Mouse (Mus musculus): ENCODE measurements at regions not wholly inside any gene's neighbourhood (a gene's known extent, or its start where the extent isn't known, plus 50 kb on each side); places are given as distances from the start of the nearest gene placed in this dataset.

DNA sequence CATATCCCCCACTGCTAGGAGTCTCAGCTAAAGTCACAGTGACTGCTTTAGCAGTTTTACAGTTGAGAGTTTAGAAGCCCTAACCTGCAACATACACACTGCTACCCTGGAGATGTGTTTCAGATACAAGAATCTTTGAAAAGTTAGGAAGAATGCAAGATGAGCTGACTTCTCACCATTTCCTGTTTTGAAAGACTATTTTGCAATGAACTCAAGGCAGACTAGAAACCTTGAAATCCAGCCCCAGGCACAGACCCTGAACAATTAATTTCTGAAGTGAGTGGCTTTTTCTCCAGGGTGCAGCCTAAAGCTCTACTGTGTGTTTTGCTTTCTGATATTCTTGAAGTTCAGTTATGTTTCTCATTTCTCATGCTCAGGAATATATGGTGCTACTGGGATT, 440.6 kb downstream of the Nebl start:
- DNase-seq (ENCODE audit: low read depth, low spot score): no peak

DNA sequence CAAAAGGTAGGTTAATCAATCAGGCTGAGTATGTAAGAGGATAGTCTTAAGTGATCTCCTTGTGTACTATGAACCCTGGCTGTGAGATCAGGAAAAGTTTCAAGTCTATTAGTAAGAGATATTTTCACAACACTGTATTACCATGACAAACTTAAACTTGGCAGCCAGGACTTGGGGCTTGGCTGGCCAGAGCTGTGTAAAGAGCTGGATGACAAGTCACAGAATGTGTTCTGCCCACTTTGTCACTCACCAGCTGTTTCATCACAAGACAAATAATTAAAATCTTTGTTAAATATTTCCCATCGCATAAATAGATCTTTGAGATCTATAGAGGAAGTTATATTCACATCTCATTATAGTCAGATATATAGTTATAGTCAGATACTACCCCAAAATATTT, 443.7 kb downstream of the Nebl start:
- DNase-seq (ENCODE audit: low read depth, low spot score): no peak

DNA sequence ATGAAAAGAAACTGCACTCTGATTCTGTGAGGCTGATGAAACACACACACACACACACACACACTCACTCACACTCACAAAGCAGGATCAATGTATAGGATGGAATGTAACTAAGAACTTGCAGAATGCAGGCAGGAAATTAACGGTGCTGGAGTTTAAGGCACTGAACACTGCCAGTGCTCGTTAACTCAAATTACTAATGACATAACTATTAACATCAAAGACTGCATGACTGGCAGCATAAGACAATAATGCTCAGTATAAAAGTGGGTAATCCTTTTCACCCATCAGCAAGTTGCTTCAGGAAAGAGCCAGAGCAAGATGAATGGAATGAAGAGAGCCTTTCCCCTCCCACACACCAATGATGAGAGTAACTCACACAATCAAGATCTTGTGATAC, 481.3 kb downstream of the Nebl start:
- no peak for DNase-seq (ENCODE audit: low read depth, low spot score)

DNA sequence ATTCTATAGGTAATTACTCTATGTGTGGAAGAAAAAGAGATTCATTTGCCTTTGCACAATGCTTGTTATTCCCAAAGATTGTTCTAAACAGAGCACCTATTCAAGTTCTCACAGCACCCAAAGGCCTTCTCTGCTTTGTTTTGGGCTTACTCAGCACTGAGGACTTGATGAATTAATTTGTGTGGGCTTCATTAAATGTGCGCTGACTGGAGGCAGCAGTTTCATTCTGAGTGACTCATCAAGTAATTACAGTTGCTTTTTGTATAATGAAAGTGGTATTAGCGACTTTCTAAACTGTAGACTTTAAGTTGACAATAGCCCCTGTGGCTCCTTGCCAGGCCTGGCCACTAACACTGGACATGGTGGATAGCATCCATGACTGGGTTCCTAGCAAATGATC, 485.4 kb downstream of the Nebl start:
- DNase-seq (ENCODE audit: low read depth, low spot score): no peak

DNA sequence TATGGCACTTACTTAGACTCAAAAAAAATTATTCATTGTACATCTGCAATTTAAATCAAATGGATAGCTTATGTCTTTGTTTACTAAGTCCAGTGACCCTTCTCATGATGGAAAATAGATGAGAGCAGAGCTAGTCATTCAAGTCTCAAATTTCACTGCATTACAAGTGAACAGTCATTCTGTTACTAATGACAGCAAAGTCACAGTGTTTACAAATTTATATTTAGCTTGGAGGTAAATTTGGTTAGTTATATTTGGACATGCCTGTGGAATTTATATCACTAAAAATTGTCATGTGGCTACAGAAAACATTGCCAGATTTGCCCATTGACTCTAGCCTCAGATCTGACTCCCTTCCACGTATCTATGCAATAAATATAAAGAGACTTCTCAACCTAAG, 515.7 kb downstream of the Nebl start:
- DNase-seq (ENCODE audit: low read depth, low spot score): no peak

DNA sequence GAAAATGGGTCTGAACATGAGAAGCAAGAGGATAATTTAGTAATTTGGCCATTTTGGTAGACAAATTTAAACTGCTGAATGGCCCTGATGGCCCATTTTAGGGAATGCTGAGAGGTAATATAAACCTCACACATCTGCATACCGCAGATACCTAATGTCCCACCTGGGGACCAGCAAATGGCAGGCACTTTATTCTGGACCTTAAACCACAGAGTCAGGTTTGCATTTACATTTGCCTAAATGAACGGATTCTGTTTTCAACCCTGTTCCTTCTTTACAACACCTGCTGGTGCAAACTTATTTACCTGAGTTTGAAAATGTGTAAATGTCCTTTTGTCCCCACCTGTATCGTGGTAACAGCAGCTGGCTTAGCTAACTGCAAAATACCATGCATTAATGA, 516.4 kb downstream of the Nebl start:
- no peak for DNase-seq (ENCODE audit: low read depth, low spot score)

DNA sequence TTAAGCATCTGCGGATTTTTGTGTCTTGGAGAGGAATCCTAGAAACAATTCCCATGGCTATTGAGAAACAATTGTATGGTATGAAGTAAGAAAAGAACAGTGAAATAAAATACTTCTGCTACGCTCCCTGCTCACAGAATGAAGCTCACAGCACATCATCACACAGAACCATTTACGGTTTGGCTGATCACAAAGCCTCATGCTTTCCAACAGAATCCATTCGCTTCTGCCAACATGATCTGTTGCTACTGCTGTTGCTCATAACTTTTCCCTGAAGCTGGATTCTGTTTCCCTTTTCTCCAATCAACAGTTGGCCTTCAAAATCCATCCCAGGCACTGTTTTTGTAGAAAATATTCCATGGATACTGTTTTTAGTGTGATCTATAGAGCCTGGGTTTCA, 518.7 kb downstream of the Nebl start:
- no peak for DNase-seq (ENCODE audit: low read depth, low spot score)

DNA sequence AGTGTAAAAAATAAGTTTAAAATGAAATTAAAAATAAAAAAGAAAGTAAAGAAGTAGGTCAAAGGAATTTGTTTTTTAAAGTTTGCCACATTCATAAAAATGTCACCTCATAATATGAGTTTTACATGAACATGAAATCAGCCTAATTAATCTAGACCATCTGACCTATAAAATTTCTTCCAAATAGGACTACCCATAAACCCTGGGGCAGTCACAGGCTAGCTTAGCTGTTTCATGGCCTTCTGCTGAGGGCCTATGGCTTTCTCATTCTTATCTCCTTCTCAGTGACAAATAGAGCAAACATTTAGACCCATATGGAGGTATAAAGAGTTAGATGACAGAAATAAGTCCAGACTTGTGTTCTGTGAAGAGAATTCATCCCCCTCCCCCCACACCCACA, 520.2 kb downstream of the Nebl start:
- no peak for DNase-seq (ENCODE audit: low read depth, low spot score)

DNA sequence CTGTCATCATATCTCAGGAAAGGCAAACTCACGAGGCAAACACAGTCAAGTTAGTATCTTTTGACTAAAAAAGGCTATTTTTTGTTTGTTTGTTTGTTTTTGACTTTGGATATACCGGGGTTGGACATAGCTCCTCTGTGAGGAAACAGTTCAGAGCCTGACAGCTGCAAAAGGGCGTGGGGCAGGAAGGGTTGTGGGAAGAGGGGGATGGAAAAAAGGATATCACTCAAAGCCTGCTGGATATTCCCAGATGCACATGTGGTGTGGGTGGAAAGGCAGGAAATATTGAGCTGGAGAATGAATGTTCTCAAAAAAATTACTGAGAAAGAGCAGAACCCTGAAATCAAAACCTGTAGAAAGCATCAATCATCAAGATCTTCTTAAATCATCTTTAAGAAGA, 537.7 kb downstream of the Nebl start:
- no peak for DNase-seq (ENCODE audit: low read depth, low spot score)

DNA sequence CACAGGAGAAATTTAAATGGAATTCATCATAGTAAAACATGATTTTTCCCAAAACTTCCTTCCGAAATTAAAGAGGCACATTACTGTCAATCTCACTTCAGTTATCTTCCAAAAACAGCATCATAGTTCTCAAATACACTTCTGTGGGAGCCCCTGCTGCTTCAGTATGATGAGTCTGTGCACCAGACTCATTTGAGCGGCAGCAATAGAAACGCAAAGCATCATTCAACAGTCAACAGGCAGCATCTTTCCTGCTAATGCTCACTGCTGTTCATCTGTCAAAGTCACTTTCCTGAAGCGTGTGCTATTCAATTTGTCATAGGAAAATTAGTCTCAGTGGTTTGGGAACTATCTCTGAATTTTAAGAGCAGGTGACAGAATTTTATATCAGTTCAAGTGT, 542.1 kb downstream of the Nebl start:
- no peak for DNase-seq (ENCODE audit: low read depth, low spot score)

DNA sequence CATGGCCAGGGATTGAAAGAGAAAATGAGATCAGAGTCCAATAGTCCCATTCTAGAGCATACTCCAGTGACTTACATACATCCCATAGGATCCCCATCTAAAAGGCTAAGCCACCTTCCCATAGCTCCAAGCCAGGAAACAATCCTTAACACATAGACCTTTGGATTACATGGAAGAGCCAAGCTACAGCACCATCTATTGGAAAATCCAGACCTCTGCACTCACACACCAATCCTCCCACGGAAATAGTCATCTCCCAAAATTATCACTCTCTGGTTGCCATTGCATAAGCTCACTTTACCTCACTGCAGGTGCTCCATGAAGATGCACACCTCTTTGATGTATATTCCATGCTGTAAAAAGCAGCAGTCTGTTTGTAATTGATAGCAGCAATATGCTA, 543.4 kb downstream of the Nebl start:
- no peak for DNase-seq (ENCODE audit: low read depth, low spot score)

DNA sequence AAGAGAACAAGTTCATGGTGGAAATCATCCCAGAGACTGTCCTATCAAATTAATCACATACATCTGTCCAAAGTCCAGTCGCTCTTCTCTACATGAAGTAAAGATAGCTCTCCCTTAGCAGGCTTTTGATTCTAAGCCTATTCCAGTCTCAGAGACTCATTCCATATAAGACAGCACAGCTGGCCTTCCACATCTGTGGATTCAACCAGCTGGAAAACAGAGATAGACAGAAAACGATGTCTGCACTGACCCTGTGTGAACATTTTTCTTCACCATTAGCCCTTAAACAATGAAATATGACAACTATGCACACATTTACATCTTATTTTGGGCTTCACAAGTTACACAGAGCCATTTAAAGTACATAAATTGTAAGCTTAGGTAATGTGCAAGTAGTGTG, 547.6 kb downstream of the Nebl start:
- DNase-seq (ENCODE audit: low read depth, low spot score): no peak

DNA sequence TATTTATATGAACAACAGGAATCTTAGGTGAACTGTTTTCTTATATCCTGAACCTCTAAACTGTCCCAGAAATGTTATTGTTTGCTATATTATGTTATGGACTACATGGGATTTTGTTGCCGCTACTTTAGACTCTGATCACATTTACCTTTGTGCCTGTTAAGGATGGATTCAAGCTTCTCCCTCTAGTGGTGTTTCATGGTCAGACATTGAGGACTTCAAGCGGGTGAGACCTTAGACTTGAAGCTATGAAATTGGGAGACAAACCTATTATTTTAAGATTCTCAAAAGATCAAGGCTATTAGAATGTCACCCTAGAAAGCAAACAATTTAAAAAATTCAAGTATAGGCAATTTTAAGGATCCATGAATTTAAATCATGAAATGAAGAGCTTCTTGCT, 549.7 kb downstream of the Nebl start:
- no peak for DNase-seq (ENCODE audit: low read depth, low spot score)

DNA sequence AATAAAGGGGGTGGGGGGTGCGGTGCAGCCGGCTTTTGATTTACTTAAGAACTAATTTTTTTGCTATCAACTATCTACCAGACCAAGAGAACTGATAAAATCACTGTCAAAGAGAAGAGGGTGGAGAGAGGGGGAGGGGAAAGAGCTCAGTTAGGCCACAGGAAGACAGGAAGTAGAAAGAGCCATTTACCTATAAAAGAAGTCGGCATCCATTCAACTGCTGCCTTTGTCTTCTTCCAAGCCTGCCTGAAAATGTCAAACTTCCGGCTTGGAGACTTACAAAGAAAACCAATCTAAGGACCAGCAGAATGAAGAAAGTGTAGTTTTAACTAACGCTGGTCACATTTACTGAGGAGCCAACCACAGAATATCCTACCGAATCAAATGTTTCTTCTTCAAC, 562.4 kb downstream of the Nebl start:
- DNase-seq (ENCODE audit: low read depth, low spot score): no peak

DNA sequence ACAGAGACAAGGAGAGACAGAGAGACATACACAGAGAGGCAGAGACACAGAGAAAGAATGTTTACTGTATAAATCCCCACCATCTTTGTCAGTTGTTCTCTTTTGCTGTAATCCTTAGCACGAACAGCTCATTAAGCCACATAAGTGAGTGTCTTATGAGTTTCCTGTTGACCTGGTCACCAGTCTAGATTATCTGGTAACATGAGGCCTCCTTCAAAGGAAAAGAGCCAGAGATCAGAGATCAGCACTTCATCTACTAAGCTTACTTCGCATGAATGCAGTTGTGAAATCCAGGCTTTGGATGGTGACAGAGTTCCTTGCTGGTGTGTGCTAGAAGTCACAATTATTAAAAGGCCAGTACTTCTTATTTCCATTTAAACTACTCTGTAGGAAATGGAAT, 566.2 kb downstream of the Nebl start:
- no peak for DNase-seq (ENCODE audit: low read depth, low spot score)

DNA sequence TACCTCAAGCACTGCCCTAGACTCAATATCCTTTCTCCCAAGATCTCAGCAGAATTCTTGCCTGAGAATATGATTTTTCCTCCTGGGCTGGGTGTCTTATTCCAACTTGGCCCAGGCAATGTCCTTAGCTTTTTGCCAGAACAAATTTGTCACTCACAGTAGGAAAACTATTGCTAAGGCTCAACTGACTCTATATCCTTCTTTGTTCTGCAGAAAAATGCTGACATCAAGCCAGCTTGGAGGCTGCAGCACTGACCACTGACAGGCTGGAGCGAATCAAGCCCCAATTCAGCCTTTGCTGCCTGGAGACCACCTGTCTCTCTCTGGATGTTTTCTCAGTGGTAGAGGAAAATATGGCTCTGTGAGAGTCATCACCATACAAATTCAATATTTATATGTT, 572.8 kb downstream of the Nebl start:
- no peak for DNase-seq (ENCODE audit: low read depth, low spot score)

DNA sequence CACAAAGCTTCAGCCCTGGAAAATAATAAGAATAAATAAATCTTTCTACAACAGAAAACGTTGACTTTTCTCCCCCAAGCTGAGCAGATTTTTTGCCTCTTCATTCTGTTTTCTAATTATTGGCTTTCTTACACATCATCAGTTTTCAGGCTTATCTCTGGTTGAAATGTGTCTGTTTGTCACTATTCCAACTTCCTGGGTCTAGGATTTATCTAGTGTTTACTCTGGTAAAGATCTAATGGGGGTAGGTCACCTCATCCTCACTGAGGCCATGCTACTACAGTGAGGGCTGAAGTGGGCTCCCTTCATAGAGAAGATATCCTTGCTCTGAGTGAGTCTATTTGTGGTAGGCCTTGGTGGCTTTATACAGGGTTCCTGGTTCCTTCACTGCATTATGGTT, 573.9 kb downstream of the Nebl start:
- DNase-seq (ENCODE audit: low read depth, low spot score): no peak

DNA sequence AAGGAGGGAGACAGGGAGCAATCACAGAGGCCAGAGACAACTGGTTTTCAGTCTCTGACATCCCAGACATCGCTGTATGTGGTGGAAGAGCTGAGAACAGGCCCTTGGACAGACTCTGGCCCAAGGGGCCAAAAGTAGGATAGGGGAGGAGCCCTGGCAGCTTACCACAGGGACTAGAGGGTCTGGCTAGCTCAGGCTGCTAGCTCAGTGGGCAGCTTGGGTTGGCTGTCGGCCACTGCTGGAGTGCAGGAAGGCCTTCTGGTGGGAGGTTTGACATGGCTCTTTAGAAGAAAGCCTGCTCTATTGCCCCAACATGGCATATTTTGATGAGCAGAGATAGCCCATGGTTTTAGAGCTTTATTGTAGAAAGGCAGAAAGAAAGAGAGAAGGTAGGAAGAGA, 575.7 kb downstream of the Nebl start:
- DNase-seq (ENCODE audit: low read depth, low spot score): peak; percentile 3

DNA sequence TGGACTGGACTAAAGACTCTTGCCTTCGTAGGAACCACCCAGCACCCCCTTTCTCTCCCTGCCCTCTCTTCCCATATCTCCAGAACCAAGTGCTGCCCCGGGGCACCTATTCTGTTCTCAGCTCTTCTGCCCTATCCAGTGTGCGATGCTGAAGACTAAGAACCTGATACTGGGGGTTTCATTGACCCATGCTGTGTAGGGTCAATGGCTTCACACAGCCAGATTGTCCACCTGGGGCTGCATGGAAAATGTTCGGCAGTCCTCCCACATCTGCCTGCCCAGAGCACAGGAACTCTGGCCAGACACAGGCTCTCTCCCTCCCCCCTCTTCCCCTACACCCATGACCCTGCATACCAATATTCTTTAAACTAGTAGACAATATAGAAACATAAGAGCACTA, 607.6 kb downstream of the Nebl start:
- DNase-seq (ENCODE audit: low read depth, low spot score): no peak

DNA sequence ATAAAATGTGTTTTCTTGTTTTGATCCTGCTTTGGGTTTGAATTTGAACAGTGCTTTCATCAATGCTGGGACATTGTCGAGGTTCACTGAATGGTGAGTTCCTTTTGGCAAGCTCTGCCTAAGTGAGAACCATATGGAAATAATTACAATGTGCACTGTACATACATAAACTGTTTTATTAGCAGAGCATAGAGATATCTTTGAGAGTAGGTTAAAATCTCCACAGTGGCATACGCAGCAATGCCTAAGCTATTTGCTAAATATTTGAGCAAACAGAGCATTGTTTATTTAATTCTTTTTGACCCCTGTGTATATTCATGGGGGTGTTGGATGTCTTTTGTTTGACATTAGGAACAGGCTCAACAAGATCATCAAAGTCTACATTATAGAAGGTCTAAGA, 614.0 kb downstream of the Nebl start:
- DNase-seq (ENCODE audit: low read depth, low spot score): no peak

DNA sequence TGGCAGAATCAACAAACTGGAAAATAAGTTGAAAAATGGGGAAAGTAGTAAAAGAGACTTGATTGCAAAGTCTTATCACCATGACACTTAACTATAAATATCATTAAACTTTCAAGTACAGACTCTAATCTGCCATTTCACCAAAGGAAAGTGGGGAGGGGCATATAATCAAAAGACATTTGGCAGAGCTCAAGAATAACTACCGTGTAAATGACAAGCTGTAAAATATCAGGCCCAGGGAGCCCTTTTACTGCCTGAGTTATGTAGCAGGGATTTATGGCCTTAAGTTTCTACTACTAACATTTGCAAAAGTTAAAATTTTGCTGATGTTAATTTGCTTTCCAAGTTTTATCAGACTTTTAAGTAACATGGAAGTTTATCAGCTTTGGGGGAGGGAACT, 620.1 kb downstream of the Nebl start:
- no peak for DNase-seq (ENCODE audit: low read depth, low spot score)

DNA sequence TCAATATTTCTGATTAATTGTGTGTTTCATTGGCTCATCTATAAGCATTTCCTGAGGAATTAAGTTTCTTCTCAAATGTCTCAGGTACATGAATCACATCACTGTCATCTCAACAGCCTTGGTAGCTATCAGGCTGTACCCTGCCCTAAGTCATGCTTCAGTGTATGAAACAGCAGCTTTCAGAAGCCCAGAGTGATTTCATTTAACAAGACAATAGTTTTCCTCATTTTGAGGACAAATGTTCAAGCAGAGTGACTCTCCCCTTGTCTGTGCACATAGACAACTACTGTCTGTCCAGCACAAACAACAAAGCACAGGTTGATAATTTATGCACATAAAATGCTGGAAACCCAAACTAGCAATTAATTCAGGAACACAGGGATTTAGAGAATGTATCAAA, 630.1 kb downstream of the Nebl start:
- no peak for DNase-seq (ENCODE audit: low read depth, low spot score)

DNA sequence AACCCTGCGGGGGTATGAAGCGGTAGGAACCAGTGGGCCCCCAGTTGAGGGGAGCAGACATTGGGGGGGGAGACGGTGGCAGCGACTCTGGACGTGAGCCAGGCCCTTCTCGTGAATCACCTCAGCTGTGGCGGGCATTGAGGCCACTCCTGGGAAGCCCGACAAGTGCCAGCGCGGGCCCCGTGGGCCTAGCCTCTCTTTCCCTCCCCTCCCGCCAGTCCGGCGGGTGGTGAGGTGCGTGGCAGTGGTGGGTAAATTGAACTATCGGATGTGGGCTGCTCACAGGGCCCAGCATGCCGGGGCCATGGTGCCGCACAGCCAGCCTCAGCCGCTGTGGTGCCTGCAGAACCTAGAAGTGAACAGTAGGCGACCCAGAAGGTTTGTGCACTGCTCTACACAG, 633.7 kb downstream of the Nebl start:
- no peak for DNase-seq (ENCODE audit: low read depth, low spot score)

DNA sequence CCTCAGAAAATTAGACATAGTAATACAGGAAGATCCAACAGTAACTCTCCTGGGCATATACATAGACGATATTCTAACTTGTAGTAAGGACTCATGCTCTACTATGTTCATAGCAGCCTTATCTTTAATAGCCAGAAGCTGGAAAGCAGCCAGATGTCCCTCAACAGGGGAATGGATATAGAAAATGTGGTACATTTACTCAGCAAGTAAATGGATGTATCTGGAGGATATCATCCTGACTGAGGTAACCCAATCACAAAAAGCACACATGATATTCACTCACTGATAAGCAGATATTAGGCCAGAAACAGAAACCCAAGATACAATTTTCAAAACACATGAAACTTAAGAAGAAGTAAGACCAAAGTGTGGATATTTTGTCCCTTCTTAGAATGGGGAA, 639.8 kb downstream of the Nebl start:
- DNase-seq (ENCODE audit: low read depth, low spot score): no peak

DNA sequence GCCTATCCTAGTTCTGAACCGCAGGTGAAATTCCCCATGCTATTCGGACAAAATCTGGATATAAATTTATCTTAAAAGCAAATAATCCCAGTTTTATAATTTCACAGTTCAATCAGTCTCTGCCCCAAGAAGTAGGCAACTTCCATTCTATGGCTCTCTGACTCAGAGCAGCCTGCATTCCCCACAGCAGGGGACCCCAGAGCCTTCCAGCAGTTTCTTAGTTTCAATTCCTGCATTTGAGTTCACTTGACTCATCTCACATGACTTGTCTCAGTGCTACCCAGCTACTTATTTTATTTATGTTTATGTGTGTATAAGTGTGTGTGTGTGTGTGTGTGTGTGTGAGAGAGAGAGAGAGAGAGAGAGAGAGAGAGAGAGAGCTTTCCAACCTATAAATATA, 650.0 kb downstream of the Nebl start:
- DNase-seq (ENCODE audit: low read depth, low spot score): no peak

Data from CD4-positive helper T cell, adult 2 months (primary cell).